Mouse (Mus musculus) gastrocnemius, adult 2 months (tissue): ENCODE results near the gene Cldn34b1. TPM values are rescaled to one million over a fixed set of nuclear protein-coding genes. Genes with fewer than 3 reads are reported as not detected.
"Not testable (repeated sequence)": the region's sequence is repeated elsewhere in the genome, so short reads cannot be mapped to it uniquely, and the experiment has no call there.

Experiments
- DNase-seq: peaks from one replicate; pipeline ENCODE4 v3.0.0; 2022
- H3K27ac ChIP-seq: fragments of 200-600 bp; 2 replicates; pipeline ENCODE4 v1.8.1; 2022; ENCODE audit warnings: mild to moderate bottlenecking
- H3K4me3 ChIP-seq: fragments of 200-600 bp; 2 replicates; pipeline ENCODE4 v1.8.1; 2022; ENCODE audit warnings: mild to moderate bottlenecking, moderate library complexity
- intact Hi-C: fragments of 180-260 bp; cut with DNase I; formaldehyde crosslinking; loops from one replicate; pipeline ENCODE4 v1.15.1; 2025
- long read RNA-seq, 2 experiments: library from polyadenylated mRNA; stranded (forward); transcript quantifications; one replicate each; pipeline ENCODE4 v2.0.0; 2021
- total RNA-seq, 2 experiments: library from RNA; stranded (reverse); gene quantifications; 2 replicates each; pipeline ENCODE4 v1.2.3; 2021

Cldn34b1 gene
- total RNA-seq, result not detected
- long read RNA-seq, experiment 1, result 0 reads
- long read RNA-seq, experiment 2, result 0 reads

DNA sequence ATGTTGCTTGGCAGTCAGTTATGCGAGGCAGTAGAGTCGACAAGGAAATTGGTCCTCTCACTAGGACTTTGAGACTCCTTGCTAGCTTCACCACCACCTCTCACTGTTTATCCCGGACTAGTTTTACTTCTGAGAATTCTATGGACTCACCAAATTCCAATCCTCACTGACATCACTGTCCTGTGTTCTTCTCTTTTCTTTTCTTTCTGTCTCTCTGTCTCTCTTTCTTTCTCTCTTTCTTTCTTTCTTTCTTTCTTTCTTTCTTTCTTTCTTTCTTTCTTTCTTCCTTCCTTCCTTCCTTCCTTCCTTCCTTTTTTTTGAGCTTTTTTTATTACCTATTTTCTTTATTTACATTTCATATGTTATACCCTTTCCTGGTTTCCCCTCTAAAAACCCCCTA, at the start of gene Cldn34b1:
Gene Cldn34b1, minus strand, starts transcription at position 101 of the 400 bp plus-strand sequence.
- DNase-seq, intact Hi-C loops, H3K4me3 ChIP-seq, H3K27ac ChIP-seq: not testable (repeated sequence)

DNA sequence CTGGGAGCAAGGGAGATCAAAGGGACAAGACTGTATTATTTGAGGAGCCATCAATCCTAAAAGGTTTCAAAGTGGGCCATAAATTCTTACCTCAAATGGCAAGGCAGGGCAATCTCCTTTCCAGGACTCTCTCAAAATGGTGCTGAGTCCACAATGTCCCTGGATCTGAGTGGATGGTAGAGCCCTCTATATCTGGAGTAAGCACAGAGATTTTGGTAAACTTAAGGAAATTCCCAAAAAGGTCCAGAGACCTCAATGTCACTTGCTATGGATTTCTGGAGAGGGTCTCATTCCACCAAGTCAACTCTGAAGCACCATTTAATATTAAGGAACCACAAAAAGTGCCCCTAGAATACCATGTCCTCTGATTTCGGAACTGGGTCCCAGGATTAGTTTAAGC, 45.8 kb upstream of the Cldn34b1 start, which contains the start of gene Magea6:
Gene Magea6, minus strand, starts transcription at position 101 of the 400 bp plus-strand sequence.
- H3K27ac ChIP-seq, H3K4me3 ChIP-seq, intact Hi-C loops, DNase-seq: not testable (repeated sequence)

Other genes starting within 250 kb of the Cldn34b1 start
- not detected for gene Magea6, start 45.7 kb upstream of the Cldn34b1 start, total RNA-seq
- not detected for gene Magea3, start 59.2 kb upstream of the Cldn34b1 start, total RNA-seq
- not detected for gene Magea8, start 105.6 kb upstream of the Cldn34b1 start, total RNA-seq
- not detected for gene Magea5, start 172.9 kb upstream of the Cldn34b1 start, total RNA-seq
- not detected for gene Magea1, start 199.5 kb upstream of the Cldn34b1 start, total RNA-seq
- gene Magea2, start 203.4 kb upstream of the Cldn34b1 start, total RNA-seq, result not detected
- not detected for gene Cldn34b2, start 238.1 kb upstream of the Cldn34b1 start, total RNA-seq